Mouse (Mus musculus) heart, embryonic 13.5 days (tissue): ENCODE data around the gene Lilr4b. TPM values are rescaled to one million over a fixed set of nuclear protein-coding genes. Genes with fewer than 3 reads are reported as not detected.
"Not testable (repeated sequence)": the region's sequence is repeated elsewhere in the genome, so short reads cannot be mapped to it uniquely, and the experiment has no call there.

Experiments
- ATAC-seq: fragments of 200-750 bp; cut with Nextera tagmentation; 2 replicates; pipeline ENCODE4 v1.8.0; 2017; ENCODE audit warnings: moderate TSS enrichment; ENCODE audit not compliant: insufficient number of reproducible peaks, low FRiP score, low TSS enrichment; ENCODE audit errors: extremely low read depth
- H3K27ac ChIP-seq: fragments of 300-500 bp; sonication (generic); replicated peaks from 2 replicates; pipeline ENCODE4 v1.5.1; 2015; ENCODE audit warnings: moderate library complexity, mild to moderate bottlenecking, inconsistent platforms
- H3K27me3 ChIP-seq: fragments of 300-500 bp; sonication (generic); replicated peaks from 2 replicates; pipeline ENCODE4 v1.6.1; 2015; ENCODE audit warnings: mild to moderate bottlenecking, inconsistent platforms
- H3K36me3 ChIP-seq: fragments of 300-500 bp; sonication (generic); 2 replicates; pipeline ENCODE4 v1.6.1; 2015; ENCODE audit warnings: mild to moderate bottlenecking, inconsistent platforms
- H3K4me1 ChIP-seq: fragments of 300-500 bp; sonication (generic); 2 replicates; pipeline ENCODE4 v1.6.1; 2015; ENCODE audit warnings: inconsistent platforms
- H3K4me2 ChIP-seq: fragments of 300-500 bp; sonication (generic); 2 replicates; pipeline ENCODE4 v1.6.1; 2015; ENCODE audit warnings: inconsistent platforms, mild to moderate bottlenecking, moderate library complexity
- H3K4me3 ChIP-seq: fragments of 300-500 bp; sonication (generic); 2 replicates; pipeline ENCODE4 v1.5.1; 2015; ENCODE audit warnings: moderate library complexity, mild to moderate bottlenecking, inconsistent platforms
- H3K9ac ChIP-seq: fragments of 300-500 bp; sonication (generic); 2 replicates; pipeline ENCODE4 v1.6.1; 2015; ENCODE audit warnings: inconsistent platforms, mild to moderate bottlenecking, moderate library complexity
- H3K9me3 ChIP-seq: fragments of 300-500 bp; sonication (generic); 2 replicates; pipeline ENCODE4 v1.6.1; 2016; ENCODE audit warnings: inconsistent platforms
- WGBS: fragments of 180-500 bp; shearing (Covaris S2); methylation state at CpG from one replicate; pipeline ENCODE4 v1.1.7; 2015; ENCODE audit warnings: mixed read lengths; 5-methylcytosine and 5-hydroxymethylcytosine counted together
- polyA plus RNA-seq: library from polyadenylated mRNA; unstranded; fragments of >200 nt; fragmentation: Nextera tagmentation; extraction: Ambion mirVana; gene quantifications from 2 replicates; pipeline ENCODE4 v1.2.1, GENCODE M21; 2015

Gene Lilr4b
- polyA plus RNA-seq: 0.69 and 0.87 TPM in 2 replicates

GRCm38 (mm10) chr10:51480397-51480796 is at the start of gene Lilr4b, which contains the start of gene Gm49339:
Gene Lilr4b (plus strand): TSS chr10:51480632.
Gene Gm49339 (plus strand): TSS chr10:51480612.
- H3K4me3 ChIP-seq, H3K36me3 ChIP-seq, H3K9ac ChIP-seq, H3K9me3 ChIP-seq, H3K4me1 ChIP-seq, H3K27me3 ChIP-seq, H3K27ac ChIP-seq, H3K4me2 ChIP-seq, ATAC-seq: not testable (repeated sequence)
- WGBS: 71% methylated on average over 1 of the region's 3 CpGs

- H3K9me3 ChIP-seq: no peaks in the 10 kb centered on the region
- no peak overlapping the region for H3K9ac ChIP-seq
- no peaks in the 10 kb centered on the region for H3K27me3 ChIP-seq
- no peaks in the 10 kb centered on the region for H3K36me3 ChIP-seq
- no peak overlapping the region for H3K27ac ChIP-seq
- H3K4me2 ChIP-seq: no peak overlapping the region
- no peaks in the 10 kb centered on the region for H3K4me1 ChIP-seq
- no peak for ATAC-seq
- no peak overlapping the region for H3K4me3 ChIP-seq
These were observed 47.5 kb upstream of the Lilr4b start for GRCm38 (mm10) chr10:51432940-51433339.

- Histone ChIP-seq H3K4me2 (no peak overlapping the region), H3K4me1 (no peaks in the 10 kb centered on the region), H3K27me3 (no peaks in the 10 kb centered on the region), H3K9ac (no peak overlapping the region), H3K27ac (no peak overlapping the region), H3K4me3 (no peak overlapping the region), H3K36me3 (no peaks in the 10 kb centered on the region), H3K9me3 (no peaks in the 10 kb centered on the region)
- WGBS: 51% methylated on average over 3 of the region's 3 CpGs
- ATAC-seq: no peak
These were observed 44.7 kb upstream of the Lilr4b start for GRCm38 (mm10) chr10:51435684-51436083.

- no peak overlapping the region for H3K4me2 ChIP-seq
- H3K27ac ChIP-seq: no peak overlapping the region
- H3K9me3 ChIP-seq: no peaks in the 10 kb centered on the region
- H3K9ac ChIP-seq: no peak overlapping the region
- H3K4me1 ChIP-seq: no peaks in the 10 kb centered on the region
- no peak for ATAC-seq
- no peaks in the 10 kb centered on the region for H3K36me3 ChIP-seq
- WGBS: 61% methylated on average over 4 of the region's 4 CpGs
- no peak overlapping the region for H3K4me3 ChIP-seq
- no peaks in the 10 kb centered on the region for H3K27me3 ChIP-seq
These were observed 28.8 kb upstream of the Lilr4b start for GRCm38 (mm10) chr10:51451610-51452009.

GRCm38 (mm10) chr10:51453616-51454298 is 26.7 kb upstream of the Lilr4b start:
- H3K9me3 ChIP-seq: no peaks in the 10 kb centered on the region
- H3K4me1 ChIP-seq: no peaks in the 10 kb centered on the region
- WGBS: 66% methylated on average over 1 of the region's 1 CpGs
- H3K9ac ChIP-seq: no peak overlapping the region
- H3K27ac ChIP-seq: no peak overlapping the region
- no peak for ATAC-seq
- no peak overlapping the region for H3K4me3 ChIP-seq
- H3K27me3 ChIP-seq: no peaks in the 10 kb centered on the region
- H3K4me2 ChIP-seq: no peak overlapping the region
- H3K36me3 ChIP-seq: no peaks in the 10 kb centered on the region

- Histone ChIP-seq H3K9ac (no peak overlapping the region), H3K4me2 (no peak overlapping the region), H3K36me3 (no peaks in the 10 kb centered on the region), H3K27me3 (no peaks in the 10 kb centered on the region), H3K4me3 (no peak overlapping the region), H3K9me3 (no peaks in the 10 kb centered on the region), H3K4me1 (no peaks in the 10 kb centered on the region), H3K27ac (no peak overlapping the region)
- 54% methylated on average over 1 of the region's 1 CpGs for WGBS
- no peak for ATAC-seq
These were observed 26.1 kb upstream of the Lilr4b start for GRCm38 (mm10) chr10:51454365-51454764.

GRCm38 (mm10) chr10:51455762-51456161 is 24.7 kb upstream of the Lilr4b start:
- WGBS: 64% methylated on average over 1 of the region's 1 CpGs
- no peaks in the 10 kb centered on the region for H3K4me1 ChIP-seq
- H3K4me2 ChIP-seq: no peak overlapping the region
- no peak overlapping the region for H3K27ac ChIP-seq
- no peaks in the 10 kb centered on the region for H3K9me3 ChIP-seq
- H3K27me3 ChIP-seq: no peaks in the 10 kb centered on the region
- ATAC-seq: no peak
- no peak overlapping the region for H3K4me3 ChIP-seq
- no peak overlapping the region for H3K9ac ChIP-seq
- H3K36me3 ChIP-seq: no peaks in the 10 kb centered on the region

GRCm38 (mm10) chr10:51456369-51456768 is 24.1 kb upstream of the Lilr4b start:
- H3K4me3 ChIP-seq: no peak overlapping the region
- no peak overlapping the region for H3K27ac ChIP-seq
- H3K9ac ChIP-seq: no peak overlapping the region
- no peak overlapping the region for H3K4me2 ChIP-seq
- no peak for ATAC-seq
- no peaks in the 10 kb centered on the region for H3K27me3 ChIP-seq
- no peaks in the 10 kb centered on the region for H3K36me3 ChIP-seq
- 67% methylated on average over 4 of the region's 4 CpGs for WGBS
- no peaks in the 10 kb centered on the region for H3K4me1 ChIP-seq
- H3K9me3 ChIP-seq: no peaks in the 10 kb centered on the region

- not testable (repeated sequence) for H3K4me2 ChIP-seq, ATAC-seq, H3K4me1 ChIP-seq, H3K27me3 ChIP-seq, H3K9ac ChIP-seq, H3K4me3 ChIP-seq, H3K9me3 ChIP-seq, H3K36me3 ChIP-seq, H3K27ac ChIP-seq
- WGBS: 57% methylated on average over 4 of the region's 4 CpGs
These were observed 16.6 kb upstream of the Lilr4b start for GRCm38 (mm10) chr10:51463800-51464199.

GRCm38 (mm10) chr10:51490691-51491090 is 10.3 kb downstream of the Lilr4b start, which contains the start of gene Lilrb4a:
Gene Lilrb4a (plus strand): TSS chr10:51490956.
- not testable (repeated sequence) for H3K27ac ChIP-seq, H3K4me3 ChIP-seq, H3K9ac ChIP-seq, H3K36me3 ChIP-seq, ATAC-seq, H3K27me3 ChIP-seq, H3K9me3 ChIP-seq, H3K4me1 ChIP-seq, H3K4me2 ChIP-seq
- WGBS: no CpG with 5 or more reads among the region's 2 CpGs

GRCm38 (mm10) chr10:51520021-51520420 is 39.6 kb downstream of the Lilr4b start:
- Histone ChIP-seq H3K9me3 (no peaks in the 10 kb centered on the region), H3K4me3 (no peak overlapping the region), H3K27me3 (no peaks in the 10 kb centered on the region), H3K9ac (no peak overlapping the region), H3K36me3 (no peaks in the 10 kb centered on the region), H3K4me2 (no peak overlapping the region), H3K4me1 (no peaks in the 10 kb centered on the region), H3K27ac (no peak overlapping the region)
- no peak for ATAC-seq

- no peaks in the 10 kb centered on the region for H3K27me3 ChIP-seq
- no peaks in the 10 kb centered on the region for H3K9me3 ChIP-seq
- no peak overlapping the region for H3K27ac ChIP-seq
- no peak overlapping the region for H3K9ac ChIP-seq
- no peak overlapping the region for H3K4me2 ChIP-seq
- no peak for ATAC-seq
- H3K36me3 ChIP-seq: no peaks in the 10 kb centered on the region
- no peaks in the 10 kb centered on the region; the same call in 1 of the 2 replicates for H3K4me1 ChIP-seq
- H3K4me3 ChIP-seq: no peak overlapping the region
These were observed 41.0 kb downstream of the Lilr4b start for GRCm38 (mm10) chr10:51521453-51521852.
